Mouse (Mus musculus) olfactory bulb, adult 2 months (tissue): ENCODE data around the gene Ptpa. TPM values are rescaled to one million over a fixed set of nuclear protein-coding genes. Genes with fewer than 3 reads are reported as not detected.

Source experiments
- H3K27ac ChIP-seq: fragments of 200-500 bp; 2 replicates; pipeline ENCODE4 v1.5.1; 2012; ENCODE audit warnings: low read depth, low read length; ENCODE audit not compliant: insufficient read depth
- H3K4me1 ChIP-seq: fragments of 200-500 bp; 2 replicates; pipeline ENCODE4 v1.6.1; 2012; ENCODE audit warnings: low read length; ENCODE audit not compliant: control insufficient read depth, insufficient read depth
- H3K4me3 ChIP-seq: fragments of 200-500 bp; 2 replicates; pipeline ENCODE4 v1.5.1; 2012; ENCODE audit warnings: mild to moderate bottlenecking, low read depth, low read length, moderate library complexity; ENCODE audit not compliant: insufficient read depth
- CTCF ChIP-seq: fragments of 200-500 bp; IDR thresholded peaks from 2 replicates; pipeline ENCODE4 v1.5.1; 2012; ENCODE audit warnings: low read depth, mild to moderate bottlenecking, low read length, moderate library complexity; ENCODE audit not compliant: insufficient read depth
- POLR2A ChIP-seq: fragments of 200-500 bp; IDR thresholded peaks from 2 replicates; pipeline ENCODE4 v1.6.1; 2012; ENCODE audit warnings: mild to moderate bottlenecking, low read depth, low read length, moderate library complexity; ENCODE audit not compliant: insufficient read depth
- WGBS: fragments of 180-500 bp; shearing (Covaris S2); methylation state at CpG from one replicate; pipeline ENCODE4 v1.1.7; 2018; 5-methylcytosine and 5-hydroxymethylcytosine counted together
- polyA plus RNA-seq: library from polyadenylated mRNA; stranded (reverse); fragments of >200 nt; gene quantifications from 2 replicates; pipeline ENCODE4 v1.2.4, GENCODE M21; 2012; ENCODE audit warnings: low replicate concordance; ENCODE audit not compliant: missing spikeins, insufficient read depth, insufficient read length

Gene Ptpa
- polyA plus RNA-seq, 1 experiment = not detected

DNA sequence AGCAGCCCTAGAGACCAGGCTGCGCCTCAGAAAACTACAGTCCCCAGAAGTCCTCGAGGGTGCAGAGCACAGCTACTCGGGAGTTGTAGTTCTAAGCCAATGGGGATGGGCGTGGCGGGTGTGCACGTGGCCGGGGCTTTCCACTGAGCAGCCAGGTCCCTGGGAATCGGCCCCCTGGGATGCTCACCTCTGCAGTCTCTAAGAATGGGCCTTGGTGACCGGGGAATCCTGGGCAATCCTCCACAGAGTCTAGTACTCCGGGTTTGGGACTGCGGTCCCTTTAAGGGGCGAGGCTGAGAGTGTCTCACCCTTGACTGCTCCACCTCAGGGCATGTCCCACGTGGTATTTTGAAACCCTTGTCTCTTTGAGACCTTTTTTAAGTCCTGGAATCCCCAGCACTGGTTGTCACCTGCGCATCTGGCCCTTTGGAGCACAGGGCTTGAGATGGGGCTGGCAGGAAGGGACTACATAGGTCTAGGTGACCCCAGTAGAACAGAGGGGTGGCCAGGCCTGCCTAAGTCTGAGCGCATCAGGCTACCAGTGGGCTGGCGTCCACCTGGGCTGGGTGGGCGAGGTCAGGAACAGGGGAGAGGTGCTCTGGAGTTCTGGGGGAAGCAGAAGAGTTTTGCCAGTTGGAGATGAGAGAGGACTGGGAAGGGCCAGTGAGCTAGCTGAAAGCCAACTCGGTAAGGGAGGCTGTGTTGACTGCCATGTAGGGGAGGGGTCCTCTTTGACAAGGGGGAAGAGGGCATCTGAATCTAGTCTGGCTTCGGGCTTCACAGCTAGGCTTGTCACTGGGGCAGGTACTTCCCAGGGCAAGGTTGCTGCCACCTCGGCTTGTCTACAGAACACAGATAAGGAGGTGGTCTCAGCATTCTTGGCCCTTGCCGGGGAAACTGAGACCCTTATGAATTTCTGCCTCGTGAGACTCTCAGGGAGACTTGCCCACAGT is 80.3 kb downstream of the Ptpa start:
- TF ChIP-seq CTCF (no peak), POLR2A (no peak)
- Histone ChIP-seq H3K4me1 (peaks cover 10% of the 10 kb centered on the region), H3K4me3 (peak overlapping the region; percentile 27), H3K27ac (no peak overlapping the region)
- WGBS = 27% methylated on average over 22 of the region's 22 CpGs

Other genes with a start within 250 kb of the Ptpa start
- gene Endog, start 244.5 kb upstream of the Ptpa start, polyA plus RNA-seq = not detected in 2 replicates
- gene Spout1, start 237.6 kb upstream of the Ptpa start, polyA plus RNA-seq = not detected in 2 replicates
- gene Kyat1, start 210.2 kb upstream of the Ptpa start, polyA plus RNA-seq = not detected in 2 replicates
- not detected in 2 replicates for gene Lrrc8a, start 178.3 kb upstream of the Ptpa start, polyA plus RNA-seq
- not detected in 2 replicates for gene Gm28035, start 175.5 kb upstream of the Ptpa start, polyA plus RNA-seq
- not detected in 2 replicates for gene Phyhd1, start 149.8 kb upstream of the Ptpa start, polyA plus RNA-seq
- not detected in 2 replicates for gene Gm28038, start 135.0 kb upstream of the Ptpa start, polyA plus RNA-seq
- not detected in 2 replicates for gene Dolk, start 129.7 kb upstream of the Ptpa start, polyA plus RNA-seq
- not detected in 2 replicates for gene Nup188, start 129.6 kb upstream of the Ptpa start, polyA plus RNA-seq
- gene Sh3glb2, start 56.7 kb upstream of the Ptpa start, polyA plus RNA-seq = 562 TPM in 1 of 2 replicates, not detected in the other
- not detected in 2 replicates for gene Miga2, start 51.8 kb upstream of the Ptpa start, polyA plus RNA-seq
- gene Dolpp1, start 23.8 kb upstream of the Ptpa start, polyA plus RNA-seq = not detected in 2 replicates
- not detected in 2 replicates for gene Crat, start 226 bp upstream of the Ptpa start, polyA plus RNA-seq
- not detected in 2 replicates for gene Ier5l, start 58.2 kb downstream of the Ptpa start, polyA plus RNA-seq
- gene Cstad, start 179.0 kb downstream of the Ptpa start, polyA plus RNA-seq = not detected in 2 replicates